Mouse (Mus musculus): ENCODE results near the gene Enox1.

DNA sequence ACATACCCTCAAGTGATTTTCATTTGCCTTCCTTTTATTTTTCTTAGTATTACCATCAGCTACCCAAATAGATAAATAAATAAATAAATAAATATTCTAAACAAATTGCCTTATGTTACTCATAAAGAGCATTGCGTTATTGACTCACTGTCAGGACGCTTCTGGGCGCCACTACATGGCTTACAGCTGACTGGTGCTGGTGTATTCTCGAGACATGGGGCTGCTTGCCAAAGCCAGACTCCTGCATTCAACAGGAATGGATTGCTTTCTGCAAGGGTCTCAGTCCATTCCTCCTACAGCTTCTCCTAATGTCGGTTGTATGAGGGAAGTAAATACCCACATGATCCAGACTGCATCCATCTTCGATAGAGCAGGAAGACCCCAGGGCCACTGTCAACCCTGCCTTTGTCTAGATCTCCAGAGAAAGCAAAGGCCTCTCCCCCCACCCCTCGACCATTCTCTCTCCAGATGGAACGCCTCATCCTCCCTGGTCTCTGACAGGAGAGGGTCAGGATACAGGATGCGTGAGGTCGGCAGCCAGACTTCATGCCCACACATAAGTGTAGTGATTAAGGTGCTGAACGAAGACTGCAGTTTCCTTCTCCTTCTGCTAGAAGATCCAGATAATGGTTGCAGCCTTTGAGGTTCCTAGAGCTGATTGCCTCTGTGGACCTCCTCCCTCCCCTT is 318.7 kb downstream of the Enox1 start:
- TF ChIP-seq CTCF (IDR thresholded peaks at IDR 0.05; ENCODE audit: borderline replicate concordance, extremely low read depth, insufficient read depth, insufficient read length) (no peak), POLR2A (IDR thresholded peaks at IDR 0.05; ENCODE audit: borderline replicate concordance, extremely low read depth, insufficient read depth, insufficient read length, poor library complexity, severe bottlenecking) (no peak)

Data from brain, embryonic 14.5 days (tissue).